29 mouse cellular contexts compared by ENCODE assay signal in the genomic region with DNA sequence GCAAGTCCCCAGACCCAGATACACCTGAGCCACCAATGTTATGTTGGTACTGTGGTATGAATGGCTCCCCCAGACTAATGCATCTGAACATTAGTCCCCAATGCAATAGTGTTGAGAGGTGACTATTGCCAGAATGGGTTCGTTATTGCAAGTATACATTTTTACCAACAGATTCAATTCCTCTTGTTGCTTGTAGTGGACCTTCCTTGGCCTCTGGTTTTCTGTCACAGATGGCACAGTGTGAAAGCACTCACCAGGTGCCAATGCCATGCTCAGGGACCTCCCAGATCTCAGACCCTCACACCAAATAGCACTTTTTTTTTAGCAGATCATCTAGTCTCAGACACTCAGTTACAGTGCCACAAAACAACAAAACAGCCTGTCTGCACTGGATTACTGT.
DNase-seq lines count a peak whose midpoint lies in the region; ATAC-seq and TF ChIP-seq lines count a peak whose summit lies in the region.
"Had no signal": no experiment of that assay in that cellular context is flagged by ENCODE, and none has a peak within 500 bp of the region (broad histone marks: within the 10 kb centered on the region; RNA-seq: fewer than 3 reads in every experiment).

No protein-coding gene starts in this region.

- peak in 1 of 2 experiments; percentile 44 for DNase-seq in cerebellum, adult 2 months
- no peak for DNase-seq in cerebellum, adult 11 months
- DNase-seq in hindbrain, embryonic 10.5 days (ENCODE audit: low spot score): no peak
- peak; percentile 52 for DNase-seq in brain, adult 2 months (ENCODE audit: low read depth, low spot score)
- DNase-seq in lung, postnatal 36 days: no peak
- DNase-seq in adrenal gland, adult 18-20 months (ENCODE audit: low spot score in 2 of 2): no peak
- DNase-seq: adrenal gland, postnatal 14 days; cerebellum, adult 9-11 months; gastrocnemius, postnatal 10 days; heart, postnatal 36 days; kidney, adult 11 months; kidney, postnatal 14 days; lung, embryonic 14.5 days; lung, postnatal 14 days; right cerebral cortex, postnatal 4 days; thymus, adult 18-20 months; thymus, postnatal 25 days had no signal

- no peak overlapping the region for H3K9ac ChIP-seq in hindbrain, embryonic 16.5 days (ENCODE audit: low read depth, low read length)
- H3K9ac ChIP-seq in hindbrain, embryonic 15.5 days: no peak overlapping the region
- H3K9ac ChIP-seq: heart, embryonic 15.5 days; limb, embryonic 12.5 days; liver, embryonic 15.5 days; lung, embryonic 14.5 days; neural tube, embryonic 13.5 days had no signal

- no peak for TF ChIP-seq POLR2A in cerebellum, adult 2 months (IDR thresholded peaks at IDR 0.05; ENCODE audit: borderline replicate concordance, insufficient read depth, low read length)

- ATAC-seq in hindbrain, embryonic 16.5 days: no peak
- peak; percentile 4; the same call in 1 of the 2 replicates for ATAC-seq in hindbrain, embryonic 15.5 days (ENCODE audit: low FRiP score, low read depth)
- ATAC-seq: inflammation-experienced regulatory T-cells, adult 6 months; Patski had no signal

- WGBS in cerebellum, adult 2 months: 8% methylated on average over 1 of the region's 1 CpGs
- 81% methylated on average over 1 of the region's 1 CpGs for WGBS in hindbrain, embryonic 10.5 days
- WGBS in hindbrain, embryonic 16.5 days: 83% methylated on average over 1 of the region's 1 CpGs
- WGBS in hindbrain, embryonic 15.5 days: 86% methylated on average over 1 of the region's 1 CpGs

- H3K36me3 ChIP-seq in hindbrain, embryonic 10.5 days: peaks cover 53% of the 10 kb centered on the region
- H3K36me3 ChIP-seq in hindbrain, embryonic 16.5 days (ENCODE audit: control insufficient read depth, insufficient read depth, low read length): no peaks in the 10 kb centered on the region
- peaks cover 6% of the 10 kb centered on the region; the same call in 1 of the 2 replicates for H3K36me3 ChIP-seq in hindbrain, embryonic 15.5 days
- H3K36me3 ChIP-seq: G1E; heart, embryonic 15.5 days; limb, embryonic 12.5 days; liver, embryonic 15.5 days had no signal

- peaks cover 34% of the 10 kb centered on the region for H3K4me1 ChIP-seq in cerebellum, adult 2 months (ENCODE audit: control insufficient read depth, insufficient read depth, low read length)
- peaks cover 34% of the 10 kb centered on the region for H3K4me1 ChIP-seq in hindbrain, embryonic 10.5 days (replicated peaks)
- H3K4me1 ChIP-seq in hindbrain, embryonic 16.5 days (ENCODE audit: control insufficient read depth, insufficient read depth, low read depth, low read length): peaks cover 16% of the 10 kb centered on the region
- H3K4me1 ChIP-seq in hindbrain, embryonic 15.5 days (replicated peaks): peaks cover 28% of the 10 kb centered on the region
- H3K4me1 ChIP-seq: heart, embryonic 15.5 days; limb, embryonic 12.5 days; liver, embryonic 15.5 days had no signal

- no peak overlapping the region for H3K4me2 ChIP-seq in hindbrain, embryonic 16.5 days (ENCODE audit: low read length)
- H3K4me2 ChIP-seq in hindbrain, embryonic 15.5 days: no peak overlapping the region
- H3K4me2 ChIP-seq: heart, embryonic 15.5 days; limb, embryonic 12.5 days; liver, embryonic 15.5 days; lung, embryonic 14.5 days; neural tube, embryonic 13.5 days had no signal

- H3K27ac ChIP-seq in cerebellum, adult 2 months (ENCODE audit: insufficient read depth, low read length): peak overlapping the region; percentile 34
- peak overlapping the region; percentile 50; the same call in 1 of the 2 replicates for H3K27ac ChIP-seq in hindbrain, embryonic 10.5 days
- no peak overlapping the region for H3K27ac ChIP-seq in hindbrain, embryonic 16.5 days (ENCODE audit: low read depth, low read length)
- peak overlapping the region; percentile 51; the same call in 1 of the 2 replicates for H3K27ac ChIP-seq in hindbrain, embryonic 15.5 days (replicated peaks)
- H3K27ac ChIP-seq: heart, embryonic 15.5 days; left cerebral cortex, adult 2 months; limb, embryonic 12.5 days; liver, embryonic 15.5 days; stomach, postnatal 0 days had no signal

- TF ChIP-seq CTCF in cerebellum, adult 2 months (IDR thresholded peaks at IDR 0.05; ENCODE audit: borderline replicate concordance, insufficient read depth, low read depth, low read length): no peak

- no peak overlapping the region for H3K4me3 ChIP-seq in cerebellum, adult 2 months (replicated peaks; ENCODE audit: insufficient read depth, low read depth, low read length)
- H3K4me3 ChIP-seq in hindbrain, embryonic 10.5 days: no peak overlapping the region
- no peak overlapping the region for H3K4me3 ChIP-seq in hindbrain, embryonic 16.5 days (ENCODE audit: low read length)
- H3K4me3 ChIP-seq in hindbrain, embryonic 15.5 days: no peak overlapping the region
- H3K4me3 ChIP-seq: erythroblast, embryonic 14.5 days; heart, embryonic 15.5 days; left cerebral cortex, adult 2 months; limb, embryonic 12.5 days; liver, embryonic 15.5 days; neural tube, embryonic 13.5 days had no signal

- 0 out of 2 replicates have a peak, but pooled peaks cover 3% of the 10 kb centered on the region for H3K9me3 ChIP-seq in hindbrain, embryonic 10.5 days
- H3K9me3 ChIP-seq in hindbrain, embryonic 16.5 days (ENCODE audit: control insufficient read depth, low read length): no peaks in the 10 kb centered on the region
- H3K9me3 ChIP-seq in hindbrain, embryonic 15.5 days: no peaks in the 10 kb centered on the region
- H3K9me3 ChIP-seq: heart, embryonic 15.5 days; limb, embryonic 12.5 days; liver, embryonic 15.5 days; neural tube, embryonic 13.5 days had no signal

- H3K27me3 ChIP-seq in cerebellum, adult 2 months (ENCODE audit: control insufficient read depth, insufficient read depth, low read length): no peaks in the 10 kb centered on the region
- no peaks in the 10 kb centered on the region for H3K27me3 ChIP-seq in hindbrain, embryonic 10.5 days (ENCODE audit: insufficient read depth, poor library complexity, severe bottlenecking)
- no peaks in the 10 kb centered on the region for H3K27me3 ChIP-seq in hindbrain, embryonic 16.5 days (replicated peaks; ENCODE audit: control insufficient read depth, insufficient read depth, low read length)
- no peaks in the 10 kb centered on the region for H3K27me3 ChIP-seq in hindbrain, embryonic 15.5 days
- H3K27me3 ChIP-seq: heart, embryonic 15.5 days; limb, embryonic 12.5 days; liver, embryonic 15.5 days; neural tube, embryonic 13.5 days; Patski had no signal
